Mouse (Mus musculus) heart, postnatal 10 days (tissue): ENCODE data around the gene Akirin1. TPM values are rescaled to one million over a fixed set of nuclear protein-coding genes. Genes with fewer than 3 reads are reported as not detected.

Experiments
- DNase-seq, 2 experiments: peaks; one replicate each; pipeline ENCODE4 v3.0.0; 2021
- intact Hi-C: fragments of 180-260 bp; cut with DNase I; formaldehyde crosslinking; loops from one replicate; pipeline ENCODE4 v1.15.1; 2025
- total RNA-seq, 2 experiments: library from RNA; stranded (reverse); gene quantifications; 2 replicates each; pipeline ENCODE4 v1.2.3; 2021

Akirin1 gene
- total RNA-seq = 10 to 100 TPM; 34.8 to 35.9 TPM

DNA sequence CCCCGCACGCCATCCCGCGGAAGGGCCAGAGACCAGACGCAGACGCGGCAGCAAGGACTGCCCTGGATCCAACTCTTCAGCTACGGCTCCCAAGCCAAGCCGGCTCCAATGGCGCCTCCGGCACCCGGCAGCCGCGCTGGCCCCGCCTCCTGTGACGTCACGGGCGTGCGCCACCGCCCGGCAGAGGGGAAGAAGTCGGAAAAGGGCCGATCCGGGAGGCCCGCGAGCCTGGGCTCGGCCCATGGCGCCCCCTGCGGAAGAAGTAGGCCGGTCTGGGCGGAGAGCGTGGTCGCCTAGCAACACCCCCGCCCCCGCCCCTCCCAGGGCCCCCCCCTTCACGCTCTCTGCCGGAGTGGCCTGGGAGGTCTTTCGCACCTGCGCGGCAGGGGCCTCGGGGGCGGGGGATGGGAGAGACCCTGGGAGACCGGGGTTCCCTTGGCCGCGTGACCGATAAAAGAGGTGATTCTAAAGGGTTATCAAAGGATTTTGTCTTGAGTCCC is at the start of gene Akirin1:
Gene Akirin1, minus strand, starts transcription at position 194 of the 500 bp plus-strand sequence.
- peak; percentile 98 for DNase-seq
- intact Hi-C loops = no loop called here

DNA sequence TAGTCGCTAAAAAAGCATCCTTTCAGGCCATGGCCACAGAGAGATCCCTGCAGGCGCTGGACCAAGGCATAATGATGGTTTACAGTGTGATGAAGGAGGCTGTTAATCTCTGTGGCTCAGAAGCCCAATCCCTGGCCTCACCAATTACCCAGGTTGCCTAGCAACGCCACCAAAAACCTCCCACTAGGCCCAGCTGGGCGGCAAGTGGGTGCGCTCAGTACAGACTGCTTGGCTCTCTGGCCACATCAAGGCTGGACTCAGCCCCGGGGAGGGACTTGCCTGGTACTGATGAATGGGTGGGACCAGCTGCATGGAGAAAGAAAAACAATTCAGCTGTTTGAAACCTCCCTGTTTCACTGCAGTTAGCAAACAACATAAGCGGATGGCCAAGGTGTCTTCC is 47.7 kb upstream of the Akirin1 start:
- DNase-seq = no peak
- intact Hi-C loops = no loop called here

DNA sequence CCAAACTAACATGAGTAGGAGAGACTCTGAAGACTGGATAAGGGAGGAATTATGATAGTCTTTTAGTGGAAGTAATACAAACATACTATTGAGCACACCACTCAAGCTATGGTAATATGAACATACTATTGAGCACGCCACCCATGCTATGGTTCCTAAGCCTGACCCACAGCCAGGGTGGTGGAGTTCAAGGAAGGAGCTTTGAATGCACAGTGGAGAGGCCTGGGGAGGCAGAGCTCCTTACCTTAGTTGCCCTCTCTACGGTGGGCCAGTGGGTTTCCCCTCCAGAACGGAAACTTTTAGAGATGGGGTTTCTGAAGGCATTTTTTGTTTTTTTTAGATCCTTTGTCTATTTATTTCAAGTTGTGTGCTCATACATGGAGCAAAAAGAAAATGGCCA is 47.3 kb upstream of the Akirin1 start:
- intact Hi-C loops = no loop called here
- DNase-seq = no peak

DNA sequence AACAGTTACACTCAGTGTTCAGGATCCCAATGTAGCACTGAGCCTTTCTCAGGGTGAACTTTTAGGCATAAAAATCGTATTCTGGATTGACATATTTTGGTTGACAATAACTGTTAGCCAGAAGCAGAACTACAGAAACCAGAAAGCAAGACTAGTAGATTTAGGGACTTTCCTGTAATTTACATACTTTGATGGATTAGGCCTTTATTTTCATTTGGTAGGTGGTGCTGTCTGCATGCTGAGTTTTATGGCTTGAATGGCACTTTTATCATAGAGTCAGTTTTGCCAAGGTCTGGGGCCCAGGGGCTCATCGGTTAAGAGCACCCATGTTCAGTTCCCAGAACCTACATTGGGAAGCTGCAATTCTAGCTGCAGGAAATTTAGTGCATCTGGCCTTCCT is 44.9 kb upstream of the Akirin1 start:
- DNase-seq = no peak
- intact Hi-C loops = no loop called here

DNA sequence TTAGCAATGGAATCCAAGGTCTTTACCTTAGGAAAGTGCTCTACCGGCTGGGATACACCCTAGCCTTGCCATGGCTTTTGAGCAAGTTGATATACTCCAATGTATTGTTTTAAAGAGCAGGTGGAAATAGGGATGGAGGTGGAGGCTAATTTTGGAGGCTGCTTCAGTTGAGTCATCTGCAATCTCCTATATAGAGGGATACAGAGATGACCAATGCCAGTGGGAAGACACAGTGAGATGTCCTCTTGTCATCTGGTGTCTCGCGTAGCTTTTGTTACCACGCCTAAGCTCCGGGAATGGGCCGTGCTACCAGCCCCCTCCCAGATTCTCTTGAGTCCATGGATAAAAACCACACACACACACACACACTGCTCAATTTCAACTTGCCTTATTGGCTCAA is 43.0 kb upstream of the Akirin1 start:
- intact Hi-C loops = no loop called here
- DNase-seq = no peak

DNA sequence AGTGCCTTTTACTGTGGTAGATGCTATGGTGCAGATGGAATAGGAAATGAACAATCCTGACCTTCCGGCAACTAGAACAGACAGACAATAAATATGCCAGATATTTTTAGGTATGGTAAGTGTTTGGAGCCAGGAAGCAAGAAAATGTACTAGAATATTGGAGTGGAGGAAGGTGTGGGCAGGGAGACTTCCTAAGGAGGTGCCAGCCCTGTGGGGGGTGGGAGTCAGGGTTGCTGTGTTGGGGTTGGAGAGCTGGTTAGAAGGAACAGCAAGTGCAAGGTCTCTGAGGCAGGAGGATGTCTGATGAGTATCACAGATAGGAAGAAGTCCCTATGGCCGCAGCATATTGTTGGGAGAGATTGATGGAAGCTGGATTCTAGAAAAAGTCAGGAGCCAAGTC is 42.5 kb upstream of the Akirin1 start:
- intact Hi-C loops = no loop called here
- no peak for DNase-seq

DNA sequence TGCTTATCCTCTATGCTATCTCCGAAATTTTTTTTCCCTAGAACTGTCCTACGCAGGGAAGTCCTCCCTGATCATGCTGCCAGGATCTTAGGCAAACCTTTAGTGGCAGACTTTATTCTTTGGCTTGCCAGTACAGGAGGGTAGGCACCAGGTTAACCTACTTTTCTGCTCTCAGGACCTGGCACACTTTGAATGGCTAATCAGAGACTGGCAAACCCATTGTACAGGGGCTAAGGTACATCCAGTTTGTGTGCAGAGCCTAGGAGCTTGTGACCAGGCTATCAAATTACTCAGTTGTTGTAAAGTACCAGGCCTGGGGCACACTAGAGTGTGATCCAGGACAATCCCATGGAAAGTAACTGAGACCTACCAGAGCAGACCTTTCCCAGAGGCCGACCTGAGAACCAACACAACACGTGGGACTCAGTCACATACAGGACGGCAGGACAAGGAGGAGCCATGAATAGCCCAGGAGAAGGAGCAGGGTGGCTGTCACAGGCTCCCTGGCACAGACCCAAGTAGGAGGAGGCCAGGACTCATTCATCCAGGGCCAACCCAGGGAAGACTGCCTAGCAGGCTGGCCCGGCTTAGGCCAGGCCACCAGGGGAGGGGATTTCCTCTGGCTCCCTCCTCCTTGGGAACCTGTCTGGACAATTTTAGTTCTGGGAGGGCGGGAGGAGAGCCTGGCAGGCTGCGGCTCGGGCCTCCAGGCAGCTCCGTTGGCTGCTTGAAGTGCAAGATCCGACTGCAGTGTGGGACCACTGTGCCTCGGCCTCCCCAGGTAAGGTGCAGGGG is 37.2 kb upstream of the Akirin1 start, which contains the start of gene Rhbdl2:
Gene Rhbdl2, plus strand, starts transcription at position 684 of the 795 bp plus-strand sequence.
- intact Hi-C loops = no loop called here

DNA sequence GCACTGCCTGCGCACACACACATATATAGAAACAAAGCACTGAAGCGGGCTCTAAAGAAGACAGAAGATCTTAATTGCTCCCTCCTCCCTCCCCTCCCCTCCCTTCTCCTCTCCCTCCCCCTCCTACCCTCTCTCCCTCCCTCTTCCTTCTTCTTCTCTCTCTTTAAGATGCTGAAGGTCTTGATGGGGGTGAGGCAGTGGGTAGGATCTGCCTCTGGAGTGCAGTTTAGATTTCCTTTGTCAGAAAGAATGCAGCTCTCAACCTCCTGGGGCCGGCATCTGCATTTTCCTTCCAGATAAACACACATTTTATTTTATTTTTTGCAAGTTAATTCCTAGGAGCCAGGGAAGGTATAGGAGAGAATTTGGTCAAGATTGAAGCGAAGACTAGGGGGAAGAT is 18.1 kb upstream of the Akirin1 start:
- intact Hi-C loops = no loop called here
- no peak for DNase-seq

More for the DNA sequence above, 37.2 kb upstream of the Akirin1 start, which contains the start of gene Rhbdl2:
- DNase-seq = peak; percentile 89 to 90

DNA sequence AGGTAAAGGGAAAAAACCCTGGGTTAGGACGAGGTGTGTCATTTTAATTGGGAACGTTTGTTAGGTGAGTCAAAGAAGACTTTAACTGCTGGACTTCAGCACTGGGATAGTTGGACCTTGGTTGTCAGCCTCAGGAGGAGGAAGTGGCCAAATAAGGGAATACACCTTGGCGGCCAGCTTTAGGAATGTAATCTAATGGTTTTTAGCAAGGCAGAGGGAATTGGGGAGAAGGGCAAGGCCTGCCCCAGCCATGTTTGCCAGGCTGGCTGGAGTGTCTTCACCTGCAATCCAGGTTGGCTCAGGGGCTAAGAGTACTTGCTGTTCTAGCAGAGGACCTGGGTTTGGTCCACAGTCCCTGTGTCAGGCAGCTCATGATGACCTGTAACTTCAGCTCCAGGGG is 17.7 kb upstream of the Akirin1 start:
- intact Hi-C loops = no loop called here
- no peak for DNase-seq

DNA sequence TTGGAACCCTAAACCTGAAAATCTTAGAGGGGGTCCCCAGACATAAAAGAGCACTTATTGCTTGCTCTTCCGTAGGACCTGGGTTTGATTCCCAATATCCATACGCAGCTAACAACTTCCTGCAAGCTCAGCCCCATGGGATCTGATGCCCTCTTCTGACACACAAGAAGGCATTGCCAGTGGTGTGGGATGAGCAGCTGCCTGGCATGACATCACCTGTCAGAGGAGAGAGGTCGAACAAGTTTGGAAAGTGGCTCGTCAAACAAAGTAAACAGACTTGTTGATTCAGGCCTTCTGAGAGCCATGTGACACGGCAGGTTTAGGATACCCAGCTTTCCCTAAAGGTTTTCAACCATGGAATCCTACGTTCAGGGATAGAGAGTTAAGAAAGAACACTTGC is 14.9 kb upstream of the Akirin1 start:
- no peak for DNase-seq
- intact Hi-C loops = no loop called here

DNA sequence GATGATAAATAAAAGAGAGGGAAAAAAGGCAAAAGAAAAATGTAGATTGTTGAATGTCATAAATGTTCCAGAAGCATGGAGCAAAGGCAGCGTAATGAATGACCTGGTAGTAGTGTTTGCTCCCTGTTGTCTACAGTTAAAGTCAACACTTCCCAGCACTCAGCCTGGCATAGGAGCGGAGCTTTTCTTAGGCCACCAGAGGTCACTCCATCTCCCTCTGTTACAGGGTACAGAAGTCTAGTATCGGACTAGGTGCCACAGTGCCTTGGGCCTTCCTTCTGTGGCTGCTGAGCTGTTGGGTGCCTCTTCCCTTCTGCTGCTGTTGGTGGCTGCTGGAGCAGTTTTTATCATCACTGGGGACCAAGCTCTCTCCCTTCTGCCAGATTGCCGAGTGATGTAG is 8.2 kb upstream of the Akirin1 start:
- peak; percentile 35 to 38 for DNase-seq
- intact Hi-C loops = loop anchor here (1.0 kb wide), 1 partner anchor 140 kb away; no protein-coding TSS in a partner anchor

DNA sequence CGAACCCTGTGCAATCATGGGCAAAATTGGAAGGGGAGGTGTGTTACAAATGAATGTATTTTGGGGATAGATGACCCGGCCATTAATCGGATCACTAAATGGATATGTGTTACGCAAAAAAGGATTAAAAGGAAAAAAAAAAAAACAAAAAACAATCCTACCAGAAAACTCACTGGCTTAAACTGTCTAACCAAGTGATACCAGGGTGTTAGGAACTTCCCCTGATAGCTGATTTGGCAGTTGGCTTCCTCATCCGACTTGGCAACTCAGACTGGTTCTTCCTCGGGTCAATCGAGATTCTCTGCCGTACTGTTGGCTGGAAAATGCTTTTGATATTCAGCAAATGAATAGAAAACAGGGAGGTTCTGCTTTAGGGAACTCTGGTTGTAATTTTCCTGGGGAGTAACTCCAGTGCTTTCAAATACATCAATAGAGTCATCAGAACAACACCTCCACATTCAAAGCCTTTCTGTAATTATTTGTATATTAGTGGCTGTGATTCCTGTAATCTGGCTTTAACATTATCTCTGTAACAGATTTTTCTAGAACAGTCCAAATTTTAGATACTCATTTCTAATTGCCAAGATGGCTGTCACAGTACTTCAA is 665 bp upstream of the Akirin1 start:
- intact Hi-C loops = no loop called here
- peak; percentile 46 to 64 for DNase-seq

DNA sequence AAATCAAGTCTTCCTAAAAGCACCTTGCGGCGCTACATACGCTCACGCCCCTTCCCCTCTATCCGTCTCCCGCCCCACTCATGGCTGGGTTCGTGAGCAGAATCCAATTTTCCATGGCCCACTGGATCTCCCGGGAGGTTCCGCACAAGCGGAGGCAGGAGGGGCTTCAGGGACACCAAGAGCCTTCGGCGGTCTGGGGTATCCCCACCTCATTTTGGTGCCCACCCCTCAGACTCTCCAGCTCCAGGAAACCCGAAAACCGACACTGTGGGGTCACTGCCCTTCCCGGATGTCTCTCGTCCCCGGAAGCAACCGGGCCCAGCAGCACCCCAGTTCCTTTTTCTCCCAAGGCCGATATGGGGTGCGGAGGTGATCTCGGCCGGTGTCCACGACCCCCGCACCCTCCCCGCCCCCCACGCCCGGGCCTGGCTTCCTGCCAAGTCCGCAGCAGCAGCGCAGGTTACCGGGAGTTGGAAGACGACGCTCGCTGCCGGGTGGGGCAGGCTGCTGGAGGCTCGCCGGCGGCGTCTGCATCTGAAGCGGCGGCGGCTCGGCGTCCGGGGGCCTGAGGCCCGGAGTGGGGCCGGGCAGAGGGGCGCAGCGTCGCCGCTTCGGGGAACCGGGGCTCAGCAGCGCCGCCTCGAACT is 538 bp downstream of the Akirin1 start:
- intact Hi-C loops = loop anchor here (2.0 kb wide), 1 partner anchor 31 kb away; the partner anchor contains the start of gene Ndufs5
- DNase-seq = peak in 1 of 2 experiments; percentile 40

DNA sequence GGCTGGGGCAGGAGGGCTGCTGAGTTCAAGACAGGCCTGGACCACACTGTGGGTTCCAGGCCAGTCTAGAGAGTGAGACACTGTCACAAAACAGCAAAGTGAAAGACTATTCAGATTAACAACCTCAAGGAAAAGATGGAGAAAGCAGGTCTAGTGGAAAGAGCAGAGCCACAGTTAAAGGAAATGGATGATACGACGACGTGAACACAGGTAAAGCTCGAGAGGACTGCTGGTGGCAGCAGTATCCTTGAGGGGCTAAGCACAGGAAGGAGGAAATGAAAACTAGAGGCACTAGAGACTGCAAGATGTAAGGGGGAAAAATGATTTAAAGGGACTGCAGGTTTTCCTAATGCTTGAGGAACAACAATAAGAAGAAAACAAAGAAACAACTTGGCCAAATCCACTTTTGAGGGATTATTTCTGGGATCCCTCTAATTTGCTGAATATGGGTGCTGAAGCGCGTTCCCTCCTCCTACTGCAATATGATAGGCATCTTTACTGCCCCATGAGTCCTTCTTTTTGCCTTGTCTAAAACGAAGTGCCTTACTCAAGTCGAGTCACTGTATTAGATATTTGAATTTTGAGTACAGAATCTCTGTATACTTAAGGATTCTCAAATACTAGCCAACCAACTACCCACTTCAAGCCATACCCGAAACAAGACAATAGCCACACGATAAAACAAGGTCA is 1.3 kb downstream of the Akirin1 start:
- no peak for DNase-seq
- intact Hi-C loops = loop anchor here (2.0 kb wide), 1 partner anchor 30 kb away; the partner anchor contains the start of gene Ndufs5

DNA sequence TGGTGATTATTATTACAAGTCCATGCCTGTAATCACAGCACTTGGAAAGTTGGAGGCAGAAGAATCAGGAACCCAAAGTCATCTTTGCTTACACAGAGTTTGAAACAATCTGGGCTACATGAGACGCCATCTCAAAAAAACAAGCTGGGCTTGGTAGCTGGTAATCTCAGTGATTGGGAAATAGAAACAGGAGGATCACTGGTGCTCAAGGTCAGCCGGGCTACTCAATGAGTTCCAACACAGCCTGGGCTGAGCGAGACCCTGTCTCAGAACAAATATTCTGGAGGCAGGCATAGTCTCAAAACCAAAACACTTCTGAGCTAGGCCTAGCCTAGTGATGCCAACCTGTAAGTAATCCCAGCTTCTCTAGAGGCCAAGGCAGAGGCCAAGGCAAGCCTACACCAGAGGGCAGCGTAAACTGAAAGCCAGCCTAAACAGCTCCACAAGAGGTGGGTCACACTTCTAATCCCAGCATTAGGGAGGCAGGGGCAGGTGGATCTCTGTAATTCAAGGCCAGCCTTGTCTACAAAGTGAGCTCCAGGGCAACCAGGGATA is 4.8 kb downstream of the Akirin1 start:
- intact Hi-C loops = no loop called here
- no peak for DNase-seq

DNA sequence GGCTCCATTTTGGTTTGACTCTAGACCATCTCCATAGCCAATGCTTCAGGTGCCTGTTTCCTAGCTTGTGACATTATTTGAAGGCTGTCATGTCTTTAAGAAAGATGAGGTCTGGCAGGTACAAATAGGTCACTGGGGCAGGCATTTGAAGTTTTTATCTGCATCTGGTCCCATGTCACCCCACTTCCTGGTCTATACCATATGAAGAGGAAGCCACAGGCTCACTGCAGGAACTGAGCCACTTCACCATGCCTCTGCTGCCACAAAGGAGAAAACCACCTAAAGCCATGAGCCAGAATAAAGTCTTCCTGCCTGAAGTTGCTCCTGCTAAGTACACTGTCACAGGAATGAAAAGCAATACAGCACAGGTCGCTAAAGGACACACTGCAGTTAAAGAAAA is 7.3 kb downstream of the Akirin1 start:
- intact Hi-C loops = no loop called here
- no peak for DNase-seq

DNA sequence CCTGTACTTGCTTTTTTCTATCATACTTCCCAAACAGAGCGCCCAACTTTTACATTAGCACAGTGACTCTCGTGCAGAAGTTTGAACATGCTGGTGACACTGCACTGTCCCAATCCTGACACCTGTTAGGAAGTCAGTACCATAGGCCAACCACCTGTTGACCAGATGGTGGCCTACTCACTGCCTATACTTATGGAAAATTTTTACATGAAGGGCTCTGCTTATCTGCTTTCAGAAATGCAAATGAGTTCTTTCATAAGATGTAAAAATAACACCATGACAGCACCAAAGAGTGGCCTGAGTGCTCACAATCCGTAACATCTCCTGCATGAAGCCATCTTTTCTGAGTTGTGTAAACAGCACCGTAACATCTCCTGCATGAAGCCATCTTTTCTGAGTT is 11.4 kb downstream of the Akirin1 start:
- intact Hi-C loops = no loop called here
- no peak for DNase-seq

DNA sequence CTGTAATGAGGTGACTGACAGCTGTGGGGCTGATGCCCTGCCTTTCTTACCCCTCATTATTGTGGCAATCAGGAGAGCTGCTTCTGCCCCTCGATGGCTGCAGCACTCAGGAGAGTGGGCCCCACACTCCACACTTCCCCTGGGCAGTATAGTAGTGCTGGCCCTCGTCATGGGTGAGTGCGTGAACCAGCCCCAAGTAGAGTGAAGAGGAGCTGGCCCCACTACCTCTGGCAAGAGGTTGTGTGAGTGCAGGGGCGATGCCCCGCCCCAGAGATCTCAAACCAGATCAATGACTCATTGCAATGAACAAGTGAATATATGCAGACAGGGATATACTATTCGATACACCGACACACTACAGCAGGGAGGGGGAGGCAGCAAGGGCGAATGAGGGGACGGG is 16.6 kb downstream of the Akirin1 start:
- no peak for DNase-seq
- intact Hi-C loops = no loop called here

DNA sequence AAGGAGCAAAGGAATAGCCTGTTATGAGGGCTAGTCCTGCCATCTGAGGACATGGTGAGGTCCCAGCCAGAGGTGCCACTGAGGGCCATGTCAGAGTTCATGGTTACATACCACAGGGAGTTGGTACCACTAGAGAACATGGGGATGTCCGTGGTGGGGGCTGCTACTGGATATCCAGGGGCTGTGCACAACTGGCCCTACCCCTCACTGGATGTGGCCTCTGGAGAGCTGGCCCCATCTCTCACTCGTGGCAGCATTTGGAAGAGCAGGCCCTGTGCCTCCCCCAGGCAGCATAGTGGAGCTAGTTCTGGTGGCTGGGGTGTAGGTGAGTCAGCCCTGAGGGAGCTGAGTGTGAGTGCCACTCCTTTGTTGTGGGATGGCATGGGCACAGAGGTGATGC is 17.2 kb downstream of the Akirin1 start:
- intact Hi-C loops = no loop called here
- no peak for DNase-seq

DNA sequence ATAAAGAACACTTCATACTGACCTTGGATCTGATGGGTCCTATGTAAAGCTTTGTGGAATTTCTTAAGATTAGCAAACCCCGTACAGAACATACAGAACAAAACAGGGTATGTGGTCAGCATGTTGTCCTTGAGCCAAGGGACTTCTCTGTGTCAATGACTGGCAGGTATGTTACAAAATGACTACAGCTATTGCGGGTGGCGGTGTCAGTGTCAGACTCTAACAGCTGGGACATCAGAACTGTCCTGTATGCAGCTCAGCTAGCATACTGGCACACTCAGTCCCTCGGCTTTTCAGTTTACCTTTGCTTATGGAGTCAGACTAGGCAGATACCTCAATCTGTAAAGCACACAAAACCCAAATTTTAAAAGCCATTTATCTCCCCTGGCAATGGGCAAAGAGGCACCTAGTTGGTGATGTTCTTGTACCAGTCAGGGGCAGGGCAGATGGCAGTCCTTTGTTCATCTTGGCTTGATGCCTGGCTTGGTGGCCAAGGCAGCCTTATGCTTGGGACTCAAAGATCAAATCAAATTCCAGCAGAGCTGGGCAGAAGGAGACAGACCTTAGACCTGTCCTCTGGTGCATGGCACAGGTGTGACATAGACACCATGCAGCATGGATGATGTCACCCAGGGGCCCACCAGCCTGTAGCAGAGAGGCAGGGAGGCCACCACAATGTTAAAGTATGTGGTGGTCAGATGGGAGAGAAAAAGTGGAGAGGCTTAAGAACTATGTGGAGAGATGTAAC is 17.8 kb downstream of the Akirin1 start:
- peak in 1 of 2 experiments; percentile 2 for DNase-seq
- intact Hi-C loops = no loop called here
